Mouse (Mus musculus) MEL (cell line): ENCODE measurements around the gene Tbcb. TPM values are rescaled to one million over a fixed set of nuclear protein-coding genes. Genes with fewer than 3 reads are reported as not detected.

Experiments used
- DNase-seq: peaks from one replicate; pipeline ENCODE4 v3.0.0; 2011; ENCODE audit warnings: low read depth, low spot score
- H3K27ac ChIP-seq: 2 replicates; pipeline ENCODE4 v1.5.1; 2012; ENCODE audit warnings: low read depth, mild to moderate bottlenecking, control low read depth, low read length, moderate library complexity; ENCODE audit not compliant: control insufficient read depth
- H3K27me3 ChIP-seq, 2 experiments: fragments of 150-350 bp in 1 of 2; sonication (generic) in 1 of 2; 2 replicates each; pipeline ENCODE4 v1.6.1; 2012; ENCODE audit warnings: low read length in 2 of 2, mild to moderate bottlenecking in 2 of 2, improper control_type of control experiment in 1 of 2, moderate library complexity in 1 of 2; ENCODE audit not compliant: insufficient read depth in 2 of 2, control insufficient read depth in 1 of 2
- H3K36me3 ChIP-seq, 2 experiments: 2 replicates each; pipeline ENCODE4 v1.6.1; 2012 to 2014; ENCODE audit warnings: low read length in 2 of 2, improper control_type of control experiment in 1 of 2, inconsistent platforms in 1 of 2, mild to moderate bottlenecking in 1 of 2; ENCODE audit not compliant: insufficient read depth in 2 of 2, control insufficient read depth in 1 of 2
- H3K4me1 ChIP-seq, 2 experiments: fragments of 150-350 bp in 1 of 2; sonication (generic) in 1 of 2; 2 replicates each; pipeline ENCODE4 v1.6.1; 2012; ENCODE audit warnings: low read length in 2 of 2, improper control_type of control experiment in 1 of 2, mild to moderate bottlenecking in 1 of 2; ENCODE audit not compliant: insufficient read depth in 2 of 2, control insufficient read depth in 1 of 2
- H3K4me3 ChIP-seq, 2 experiments: fragments of 150-350 bp in 1 of 2; sonication (generic) in 1 of 2; 2 replicates each; pipeline ENCODE4 v1.5.1; 2012; ENCODE audit warnings: low read depth in 2 of 2, low read length in 2 of 2, mild to moderate bottlenecking in 2 of 2, moderate library complexity in 2 of 2, control low read depth in 1 of 2, improper control_type of control experiment in 1 of 2; ENCODE audit not compliant: control insufficient read depth in 1 of 2, insufficient read depth in 1 of 2
- H3K79me2 ChIP-seq: 2 replicates; pipeline ENCODE4 v1.6.1; 2012; ENCODE audit warnings: mild to moderate bottlenecking, low read length, moderate library complexity; ENCODE audit not compliant: control insufficient read depth, poor library complexity, insufficient read depth
- H3K9ac ChIP-seq: 2 replicates; pipeline ENCODE4 v1.6.1; 2012; ENCODE audit warnings: low read depth, mild to moderate bottlenecking, control low read depth, low read length, moderate library complexity; ENCODE audit not compliant: control insufficient read depth, poor library complexity, severe bottlenecking
- H3K9me3 ChIP-seq: fragments of 150-350 bp; sonication (generic); replicated peaks from 2 replicates; pipeline ENCODE4 v1.6.1; 2012; ENCODE audit warnings: mild to moderate bottlenecking, low read length, improper control_type of control experiment, moderate library complexity; ENCODE audit not compliant: insufficient read depth
- CHD1 ChIP-seq: IDR thresholded peaks from 2 replicates; pipeline ENCODE4 v1.6.1; 2012; ENCODE audit warnings: low read depth, mild to moderate bottlenecking, inconsistent platforms, low read length, improper control_type of control experiment
- CHD2 ChIP-seq: IDR thresholded peaks from 2 replicates; pipeline ENCODE4 v1.6.1; 2011; ENCODE audit warnings: low read length, improper control_type of control experiment
- ELF1 ChIP-seq: IDR thresholded peaks from 2 replicates; pipeline ENCODE4 v1.6.1; 2014; ENCODE audit warnings: low read depth, mild to moderate bottlenecking, inconsistent platforms, low read length, improper control_type of control experiment, moderate library complexity
- GABPA ChIP-seq: IDR thresholded peaks from 2 replicates; pipeline ENCODE4 v1.6.1; 2012; ENCODE audit warnings: low read depth, mild to moderate bottlenecking, inconsistent platforms, low read length, improper control_type of control experiment, moderate library complexity
- HCFC1 ChIP-seq: IDR thresholded peaks from 2 replicates; pipeline ENCODE4 v1.6.1; 2012; ENCODE audit warnings: low read depth, mild to moderate bottlenecking, inconsistent platforms, low read length, improper control_type of control experiment, moderate library complexity
- KAT2A ChIP-seq: conservative IDR thresholded peaks from 2 replicates; pipeline ENCODE4 v1.6.1; 2012; ENCODE audit warnings: low read depth, low read length, improper control_type of control experiment, inconsistent platforms
- MEF2A ChIP-seq: IDR thresholded peaks from 2 replicates; pipeline ENCODE4 v1.6.1; 2014; ENCODE audit warnings: low read depth, mild to moderate bottlenecking, inconsistent platforms, low read length, improper control_type of control experiment; ENCODE audit not compliant: poor library complexity, insufficient replicate concordance, severe bottlenecking; ENCODE audit errors: extremely low read depth
- MYB ChIP-seq: IDR thresholded peaks from 2 replicates; pipeline ENCODE4 v1.6.1; 2011; ENCODE audit warnings: mild to moderate bottlenecking, low read depth, low read length, improper control_type of control experiment
- MYC ChIP-seq: IDR thresholded peaks from 2 replicates; pipeline ENCODE4 v1.6.1; 2011; ENCODE audit warnings: low read depth, mild to moderate bottlenecking, low read length, improper control_type of control experiment, moderate library complexity
- NELFE ChIP-seq: IDR thresholded peaks from 2 replicates; pipeline ENCODE4 v1.6.1; 2011; ENCODE audit warnings: low read depth, low read length, improper control_type of control experiment
- NRF1 ChIP-seq: IDR thresholded peaks from 2 replicates; pipeline ENCODE4 v1.6.1; 2014; ENCODE audit warnings: low read depth, mild to moderate bottlenecking, inconsistent platforms, low read length, improper control_type of control experiment, moderate library complexity; ENCODE audit not compliant: poor library complexity, insufficient read depth, severe bottlenecking
- POLR2A ChIP-seq, 2 experiments: IDR thresholded peaks; 2 replicates each; pipeline ENCODE4 v1.6.1; 2011 to 2012; ENCODE audit warnings: low read length in 2 of 2, mild to moderate bottlenecking in 2 of 2, control low read depth in 1 of 2, improper control_type of control experiment in 1 of 2, low read depth in 1 of 2, moderate library complexity in 1 of 2; ENCODE audit not compliant: control insufficient read depth in 1 of 2, insufficient read depth in 1 of 2, poor library complexity in 1 of 2
- RAD21 ChIP-seq: IDR thresholded peaks from 2 replicates; pipeline ENCODE4 v1.6.1; 2011; ENCODE audit warnings: mild to moderate bottlenecking, low read depth, low read length, improper control_type of control experiment
- SIN3A ChIP-seq: IDR thresholded peaks from 2 replicates; pipeline ENCODE4 v1.6.1; 2012; ENCODE audit warnings: low read length, improper control_type of control experiment, inconsistent platforms
- TAL1 ChIP-seq: IDR thresholded peaks from 2 replicates; pipeline ENCODE4 v1.6.1; 2012; ENCODE audit warnings: mild to moderate bottlenecking, inconsistent platforms, low read length, moderate library complexity, mixed read lengths
- UBTF ChIP-seq: IDR thresholded peaks from 2 replicates; pipeline ENCODE4 v1.6.1; 2012; ENCODE audit warnings: low read depth, mild to moderate bottlenecking, inconsistent platforms, low read length, improper control_type of control experiment, moderate library complexity, borderline replicate concordance; ENCODE audit not compliant: insufficient read depth
- USF1 ChIP-seq: IDR thresholded peaks from 2 replicates; pipeline ENCODE4 v1.6.1; 2014; ENCODE audit warnings: low read depth, mild to moderate bottlenecking, inconsistent platforms, low read length, improper control_type of control experiment, moderate library complexity
- USF2 ChIP-seq, 2 experiments: IDR thresholded peaks; 2 replicates each; pipeline ENCODE4 v1.6.1; 2011 to 2012; ENCODE audit warnings: improper control_type of control experiment in 2 of 2, low read length in 2 of 2, borderline replicate concordance in 1 of 2, inconsistent platforms in 1 of 2, low read depth in 1 of 2, mild to moderate bottlenecking in 1 of 2; ENCODE audit not compliant: insufficient read depth in 1 of 2
- ZKSCAN1 ChIP-seq: IDR thresholded peaks from 2 replicates; pipeline ENCODE4 v1.6.1; 2012; ENCODE audit warnings: low read depth, mild to moderate bottlenecking, inconsistent platforms, low read length, improper control_type of control experiment, moderate library complexity
- ZMIZ1 ChIP-seq: IDR thresholded peaks from 2 replicates; pipeline ENCODE4 v1.6.1; 2012; ENCODE audit warnings: low read depth, mild to moderate bottlenecking, inconsistent platforms, low read length, improper control_type of control experiment, moderate library complexity
- ZNF384 ChIP-seq: IDR thresholded peaks from 2 replicates; pipeline ENCODE4 v1.6.1; 2012; ENCODE audit warnings: low read depth, mild to moderate bottlenecking, inconsistent platforms, low read length, improper control_type of control experiment
- polyA plus RNA-seq, 2 experiments: library from polyadenylated mRNA; stranded (reverse) in 1 of 2; unstranded in 1 of 2; fragments of >175 nt in 1 of 2; fragments of >200 nt in 1 of 2; gene quantifications; 2 replicates each; pipeline versions ENCODE4 v1.2.1 to v1.2.4; 2012; ENCODE audit warnings: low replicate concordance in 2 of 2, low read depth in 1 of 2; ENCODE audit not compliant: insufficient read length in 2 of 2, insufficient read depth in 1 of 2, missing spikeins in 1 of 2
- total RNA-seq: library from RNA; depleted of rRNA; stranded (reverse); fragments of 300-350 nt; gene quantifications from 2 replicates; pipeline ENCODE4 v1.2.3, GENCODE M21; 2012

Gene Tbcb
- total and polyA plus RNA-seq, 3 experiments: 54.8 to 72.6 TPM; not detected in 1

GRCm38 (mm10) chr7:30200200-30200599, 31.9 kb downstream of the Tbcb start:
- Histone ChIP-seq H3K9ac (no peak overlapping the region), H3K27me3 (no peaks in the 10 kb centered on the region), H3K27ac (no peak overlapping the region), H3K36me3 (peaks cover 0 to 12% of the 10 kb centered on the region in 2 experiments; a peak in 2 of 4 replicates), H3K9me3 (no peaks in the 10 kb centered on the region), H3K4me3 (no peak overlapping the region), H3K4me1 (peaks cover 0 to 15% of the 10 kb centered on the region in 2 experiments; a peak in 3 of 4 replicates), H3K79me2 (no peaks in the 10 kb centered on the region)
- TF ChIP-seq GABPA (no peak), NELFE (no peak), TAL1 (no peak), USF1 (no peak), KAT2A (no peak), MYB (no peak), HCFC1 (no peak), NRF1 (no peak), ZMIZ1 (no peak), RAD21 (no peak), MYC (no peak), POLR2A (IDR thresholded peaks at IDR 0.05; ENCODE audit: control insufficient read depth in 1 of 2, insufficient read depth in 1 of 2, low read depth in 1 of 2, low read length in 2 of 2, poor library complexity in 1 of 2) (no peak), ZKSCAN1 (no peak), ELF1 (no peak), CHD1 (no peak), CHD2 (no peak), USF2 (IDR thresholded peaks at IDR 0.05; ENCODE audit: borderline replicate concordance in 1 of 2, insufficient read depth in 1 of 2, low read depth in 1 of 2, low read length in 2 of 2) (no peak), SIN3A (no peak), MEF2A (no peak)
- DNase-seq: no peak

GRCm38 (mm10) chr7:30199498-30200139, 32.5 kb downstream of the Tbcb start:
- peaks cover 0 to 15% of the 10 kb centered on the region in 2 experiments; a peak in 3 of 4 replicates for H3K4me1 ChIP-seq
- no peak overlapping the region for H3K4me3 ChIP-seq
- no peak for TF ChIP-seq ZMIZ1
- TF ChIP-seq ZNF384: no peak
- no peak for TF ChIP-seq RAD21
- TF ChIP-seq UBTF: no peak
- no peak for TF ChIP-seq NELFE
- no peak for TF ChIP-seq KAT2A
- no peak for TF ChIP-seq CHD1
- H3K79me2 ChIP-seq: no peaks in the 10 kb centered on the region; the same call in 1 of the 2 replicates
- H3K9me3 ChIP-seq: no peaks in the 10 kb centered on the region
- no peak for DNase-seq
- no peaks in the 10 kb centered on the region for H3K27me3 ChIP-seq
- no peak overlapping the region for H3K9ac ChIP-seq
- H3K27ac ChIP-seq: no peak overlapping the region
- peaks cover 0 to 13% of the 10 kb centered on the region in 2 experiments; a peak in 2 of 4 replicates for H3K36me3 ChIP-seq
